Mouse (Mus musculus) spleen, adult 2 months (tissue): Measurements from ENCODE around the gene Cwc22.

Experiments used
- CTCF ChIP-seq: fragments of 200-500 bp; IDR thresholded peaks from 2 replicates; pipeline ENCODE4 v1.5.1; 2011; ENCODE audit warnings: mild to moderate bottlenecking, inconsistent platforms; ENCODE audit not compliant: insufficient read depth, insufficient read length, insufficient replicate concordance; ENCODE audit errors: extremely low read depth
- POLR2A ChIP-seq: fragments of 200-500 bp; IDR thresholded peaks from 2 replicates; pipeline ENCODE4 v1.6.1; 2011; ENCODE audit warnings: low read depth, low read length, inconsistent platforms

DNA sequence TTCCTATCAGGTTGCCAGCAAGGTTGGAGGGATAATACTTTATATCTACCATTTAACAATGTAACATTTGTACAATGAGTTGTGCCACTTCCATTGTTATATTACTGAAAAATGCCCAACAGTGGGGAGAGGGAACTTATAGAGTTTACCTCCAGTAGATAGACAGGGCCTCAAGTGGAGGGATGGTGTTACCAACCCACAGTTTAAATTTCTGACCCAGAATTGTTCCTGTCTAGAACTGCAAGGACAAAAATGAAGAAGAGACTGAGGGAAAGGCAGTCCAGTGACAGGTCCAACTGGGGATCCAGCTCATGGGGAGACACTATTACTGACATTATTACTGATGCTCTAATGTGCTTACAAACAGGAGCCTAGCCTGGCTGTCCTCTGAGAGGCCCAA is 72.4 kb downstream of the Cwc22 start:
- TF ChIP-seq POLR2A: no peak
- no peak for TF ChIP-seq CTCF
